Mouse (Mus musculus): ENCODE measurements around the gene Zfp383. TPM values are rescaled to one million over a fixed set of nuclear protein-coding genes. Genes with fewer than 3 reads are reported as not detected.

Zfp383 gene
- total RNA-seq, 1 experiment from 2014 or later, result 3.8 TPM

DNA sequence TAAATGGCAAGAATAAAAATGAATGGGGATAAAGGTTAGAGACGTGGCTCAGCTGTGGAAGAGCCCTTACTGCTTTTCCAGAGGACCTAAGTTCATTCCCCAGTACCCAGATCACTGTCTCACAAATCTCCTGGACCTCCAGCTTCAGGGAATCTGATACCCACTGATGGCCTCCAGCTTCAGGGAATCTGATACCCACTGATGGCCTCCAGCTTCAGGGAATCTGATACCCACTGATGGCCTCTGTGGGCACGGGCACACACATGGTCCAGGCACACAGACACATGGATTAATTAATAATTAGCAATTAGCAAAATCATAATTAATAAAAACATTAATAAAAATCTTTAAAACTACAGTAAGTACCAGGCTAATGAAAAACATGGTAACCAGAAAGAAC is 14.8 kb downstream of the Zfp383 start:
- no peak for ATAC-seq (replicated peaks; ENCODE audit: low read depth, poor library complexity, severe bottlenecking)

DNA sequence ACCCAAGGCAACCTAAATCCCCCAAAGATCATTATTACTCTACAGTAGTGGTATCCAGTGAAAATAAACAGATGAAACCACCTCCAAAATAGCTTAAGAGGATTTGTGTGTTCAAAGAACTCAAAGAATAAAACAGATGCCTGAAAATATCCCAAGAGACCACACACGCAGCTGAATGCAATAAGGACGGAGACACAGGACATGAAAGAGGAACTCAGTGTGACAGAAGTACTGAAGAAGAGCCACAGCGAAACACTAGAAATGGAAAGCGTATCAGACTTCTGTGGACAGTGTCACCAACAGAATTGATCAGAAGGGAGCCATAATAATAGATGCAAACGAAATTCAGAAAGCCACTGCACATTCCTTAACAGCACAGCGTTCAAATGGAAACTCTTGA is 30.8 kb downstream of the Zfp383 start:
- no peak for ATAC-seq (replicated peaks; ENCODE audit: low read depth, poor library complexity, severe bottlenecking)

DNA sequence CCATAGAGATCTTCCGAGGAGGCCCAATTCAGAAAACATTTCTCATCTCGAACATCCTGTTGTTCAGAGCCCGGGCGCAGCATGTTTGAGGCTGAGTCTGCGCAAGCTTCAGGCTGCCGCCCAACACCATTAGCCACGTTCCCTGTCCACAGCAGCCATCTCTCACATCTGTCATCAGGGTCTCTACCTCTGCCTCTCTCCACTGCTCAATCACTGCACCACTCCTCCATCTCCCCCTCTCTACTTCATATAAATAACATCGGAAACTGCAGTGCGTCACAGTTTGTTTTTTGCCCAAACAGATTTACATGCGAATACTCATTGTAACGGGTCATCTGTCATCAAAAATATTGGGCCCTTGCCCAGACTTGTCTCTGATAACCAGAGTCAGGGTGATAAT is 33.0 kb downstream of the Zfp383 start:
- ATAC-seq (replicated peaks; ENCODE audit: low read depth, poor library complexity, severe bottlenecking), result no peak

DNA sequence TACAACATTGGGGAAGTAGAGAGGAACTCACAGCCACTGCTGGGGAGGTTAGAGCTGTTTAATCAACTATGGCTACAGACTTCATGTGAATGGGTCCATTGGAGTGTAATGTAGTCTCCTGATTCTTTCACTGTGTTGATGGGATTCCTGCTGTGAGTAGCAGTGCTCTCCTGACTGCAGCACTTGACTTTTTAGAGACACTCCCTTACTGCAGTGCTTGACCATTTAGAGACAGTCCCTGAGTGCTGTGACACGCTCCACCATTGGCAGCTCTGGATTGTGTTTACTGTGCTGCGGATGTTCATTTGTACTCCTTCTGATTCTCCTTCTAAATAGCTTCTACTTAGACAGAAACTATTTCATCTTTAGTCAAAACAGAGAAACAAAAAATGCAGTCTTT is 34.7 kb downstream of the Zfp383 start:
- ATAC-seq (replicated peaks; ENCODE audit: low read depth, poor library complexity, severe bottlenecking), result no peak

- no peak for ATAC-seq (replicated peaks; ENCODE audit: low read depth, poor library complexity, severe bottlenecking)
Measured at GRCm38 (mm10) chr7:29943720-29944119, 35.7 kb downstream of the Zfp383 start.

- no peak for ATAC-seq (replicated peaks; ENCODE audit: low read depth, poor library complexity, severe bottlenecking)
Measured at GRCm38 (mm10) chr7:29944201-29944600, 36.2 kb downstream of the Zfp383 start.

GRCm38 (mm10) chr7:29953086-29953485 is 45.1 kb downstream of the Zfp383 start:
- ATAC-seq (replicated peaks; ENCODE audit: low read depth, poor library complexity, severe bottlenecking), result no peak

DNA sequence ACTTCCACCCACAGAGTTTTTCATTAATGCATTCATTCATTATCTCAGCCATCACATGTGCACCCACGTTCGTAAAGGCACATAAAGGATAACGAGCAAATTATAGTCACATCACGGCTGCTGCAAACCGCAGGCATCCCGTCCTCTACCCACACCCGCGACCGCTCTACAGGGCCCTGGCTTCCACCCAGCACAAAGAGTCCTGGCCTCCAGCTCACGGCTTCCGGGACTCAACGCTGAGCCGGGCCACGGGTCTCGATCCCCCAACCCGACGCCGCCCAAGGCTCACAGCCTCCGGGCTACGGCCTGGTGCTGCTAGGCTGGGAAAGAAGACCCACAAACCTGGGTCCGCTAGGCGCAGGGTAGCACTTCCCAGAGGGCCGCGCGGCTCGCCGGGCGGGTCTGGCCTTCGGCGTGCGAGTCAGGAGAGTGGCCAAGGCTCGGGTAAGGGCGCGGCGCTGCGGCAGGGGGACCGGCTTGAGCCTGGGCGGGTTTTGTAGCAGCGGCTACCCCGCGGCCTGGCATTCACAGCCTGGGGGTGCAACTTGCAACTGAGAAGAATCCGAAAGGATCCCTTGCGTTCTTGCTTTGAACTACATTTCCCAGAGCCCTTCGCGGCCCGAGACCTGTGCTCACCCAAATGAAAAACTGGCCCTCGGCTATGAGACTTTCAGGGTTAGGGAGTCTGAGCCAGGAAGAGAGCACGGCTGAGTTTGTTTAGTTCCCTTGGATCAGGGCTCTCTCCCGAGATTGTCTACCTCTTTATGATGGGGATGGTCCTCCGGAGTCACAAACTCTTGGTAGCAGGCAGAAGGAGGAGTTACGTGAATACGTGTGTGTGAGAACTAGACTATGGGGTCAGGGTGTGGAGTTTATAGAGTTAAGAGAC is 45.7 kb downstream of the Zfp383 start, which contains the start of gene Zfp74:
Gene Zfp74 (minus strand): TSS at position 577 of the 889 bp plus-strand sequence.
- ATAC-seq (replicated peaks; ENCODE audit: low read depth, poor library complexity, severe bottlenecking), result peak; percentile 81

DNA sequence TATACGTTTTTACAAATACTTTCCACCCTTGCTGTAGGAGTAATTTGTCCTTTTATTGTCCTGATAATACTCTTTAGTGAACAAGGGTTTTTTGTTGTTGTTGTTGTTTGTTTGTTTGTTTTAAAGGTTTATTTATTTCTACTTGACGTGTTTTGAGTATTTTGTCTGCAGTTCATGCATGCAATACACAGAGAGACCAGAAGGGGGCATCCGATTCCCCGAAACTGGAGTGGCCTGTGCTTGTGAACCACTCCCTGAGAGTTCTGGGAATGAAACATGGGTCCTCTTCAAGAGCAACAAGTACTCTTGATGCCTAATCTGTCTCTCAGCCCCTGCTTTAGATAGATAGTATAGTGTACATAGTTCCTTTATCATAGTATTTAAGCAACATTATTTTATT is 46.7 kb downstream of the Zfp383 start:
- ATAC-seq (replicated peaks; ENCODE audit: low read depth, poor library complexity, severe bottlenecking), result peak; percentile 33

DNA sequence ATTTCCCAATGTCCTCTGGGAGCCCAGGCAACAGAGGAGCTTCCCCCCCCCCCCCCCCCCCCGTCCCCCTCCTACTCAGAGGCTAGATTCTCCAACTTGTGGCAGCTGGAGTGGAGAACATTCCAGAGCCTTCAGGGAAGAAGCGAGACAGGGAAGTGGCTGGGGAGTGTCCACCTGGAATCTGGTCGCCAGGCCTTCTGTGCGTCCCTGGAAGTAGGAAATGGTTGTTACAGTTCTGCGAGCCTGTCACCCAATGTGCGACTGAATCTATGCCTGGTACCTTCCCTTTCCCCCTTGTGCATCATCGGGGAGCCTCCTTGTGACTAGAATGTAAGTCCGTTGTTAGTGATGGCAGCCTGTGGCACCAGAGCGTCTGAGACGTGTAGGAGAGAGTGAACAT is 48.2 kb downstream of the Zfp383 start:
- no peak for ATAC-seq (replicated peaks; ENCODE audit: low read depth, poor library complexity, severe bottlenecking)

GRCm38 (mm10) chr7:29958125-29958724 is 50.2 kb downstream of the Zfp383 start:
- ATAC-seq (replicated peaks; ENCODE audit: low read depth, poor library complexity, severe bottlenecking), result no peak

- ATAC-seq (replicated peaks; ENCODE audit: low read depth, poor library complexity, severe bottlenecking), result no peak
Measured at GRCm38 (mm10) chr7:29959004-29959403, 51.0 kb downstream of the Zfp383 start.

- ATAC-seq (replicated peaks; ENCODE audit: low read depth, poor library complexity, severe bottlenecking), result peak; percentile 78; the same call in 1 of the 2 replicates
Measured at GRCm38 (mm10) chr7:29965115-29965810, 57.2 kb downstream of the Zfp383 start.

Other genes starting within 250 kb of the Zfp383 start
- gene Catsperg2, start 181.2 kb upstream of the Zfp383 start, total RNA-seq (2017), result not detected in 2 replicates
- 22.0 and 26.1 TPM in 2 replicates for gene Zfp84, start 139.7 kb upstream of the Zfp383 start, total RNA-seq (2017)
- 2.4 TPM in 1 of 2 replicates, not detected in the other for gene Zfp30, start 124.2 kb upstream of the Zfp383 start, total RNA-seq (2017)
- 7.8 and 13.8 TPM in 2 replicates for gene Zfp790, start 92.1 kb upstream of the Zfp383 start, total RNA-seq (2017)
- 5.4 and 8.4 TPM in 2 replicates for gene Zfp940, start 54.6 kb upstream of the Zfp383 start, total RNA-seq (2017)
- gene Zfp420, start 48.2 kb upstream of the Zfp383 start, total RNA-seq (2017), result 4.0 and 4.2 TPM in 2 replicates
- gene Zfp27, start 1.7 kb upstream of the Zfp383 start, total RNA-seq (2017), result 11.6 and 14.1 TPM in 2 replicates
- 9.2 and 10.4 TPM in 2 replicates for gene Zfp74, start 45.9 kb downstream of the Zfp383 start, total RNA-seq (2017)
- 18.3 and 27.2 TPM in 2 replicates for gene Zfp568, start 75.7 kb downstream of the Zfp383 start, total RNA-seq (2017)
- gene Zfp14, start 143.2 kb downstream of the Zfp383 start, total RNA-seq (2017), result 0.82 and 2.9 TPM in 2 replicates
- gene Zfp82, start 164.7 kb downstream of the Zfp383 start, total RNA-seq (2017), result 3.1 and 6.7 TPM in 2 replicates
- gene Gm26920, start 182.2 kb downstream of the Zfp383 start, total RNA-seq (2017), result 0.10 TPM in 1 of 2 replicates, not detected in the other
- gene Zfp566, start 182.3 kb downstream of the Zfp383 start, total RNA-seq (2017), result 5.0 and 6.2 TPM in 2 replicates
- 33.5 and 37.5 TPM in 2 replicates for gene Zfp260, start 186.6 kb downstream of the Zfp383 start, total RNA-seq (2017)
- gene Zfp382, start 213.7 kb downstream of the Zfp383 start, total RNA-seq (2017), result 5.1 and 6.8 TPM in 2 replicates